Mouse (Mus musculus) mouse trophoblast stem cell (cell line): ENCODE measurements around the gene Pus1.
"Not testable (repeated sequence)": the region's sequence is repeated elsewhere in the genome, so short reads cannot be mapped to it uniquely, and the experiment has no call there.

Experiments
- in situ Hi-C, 2 experiments: fragments of 300-500 bp; cut with MseI, MboI; formaldehyde crosslinking; loops; 2 replicates in 1 of 2; 3 replicates in 1 of 2; pipeline ENCODE4 v1.15.1; 2025

Pus1 gene

DNA sequence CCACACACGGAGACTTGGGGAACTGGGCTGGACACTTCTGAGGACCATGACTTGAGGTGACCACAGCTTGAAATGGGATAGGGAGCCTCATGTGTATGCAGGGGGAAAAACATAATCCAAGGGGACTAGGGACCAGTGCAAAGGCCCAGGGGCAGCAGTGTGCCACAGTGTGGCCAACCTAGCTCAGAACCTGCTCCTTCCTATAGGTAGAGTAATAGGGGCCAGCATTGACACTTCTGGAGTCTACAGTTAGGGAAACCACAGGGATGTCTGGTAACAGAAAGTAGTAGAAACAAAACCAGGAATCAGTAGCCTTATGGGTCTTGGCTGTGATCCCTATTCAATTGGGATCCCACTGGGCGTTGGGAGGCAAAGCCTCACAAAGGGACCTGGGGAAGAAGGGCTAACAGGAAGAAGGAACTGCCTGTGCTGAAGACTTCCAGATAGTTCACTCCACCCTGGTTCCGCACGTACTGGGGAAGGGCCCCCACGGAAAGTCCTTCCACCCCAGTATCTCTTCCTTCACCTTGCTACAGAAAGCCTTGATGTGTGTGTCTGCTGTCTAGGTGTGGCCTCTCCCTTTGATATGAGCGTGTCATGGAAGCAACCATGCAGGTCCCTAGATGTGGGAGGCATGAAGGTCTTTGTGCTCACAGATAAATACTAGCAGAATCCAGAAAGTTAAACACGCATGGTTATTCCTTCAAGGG is 1.2 kb upstream of the Pus1 start:
- in situ Hi-C loops: no loop called here

DNA sequence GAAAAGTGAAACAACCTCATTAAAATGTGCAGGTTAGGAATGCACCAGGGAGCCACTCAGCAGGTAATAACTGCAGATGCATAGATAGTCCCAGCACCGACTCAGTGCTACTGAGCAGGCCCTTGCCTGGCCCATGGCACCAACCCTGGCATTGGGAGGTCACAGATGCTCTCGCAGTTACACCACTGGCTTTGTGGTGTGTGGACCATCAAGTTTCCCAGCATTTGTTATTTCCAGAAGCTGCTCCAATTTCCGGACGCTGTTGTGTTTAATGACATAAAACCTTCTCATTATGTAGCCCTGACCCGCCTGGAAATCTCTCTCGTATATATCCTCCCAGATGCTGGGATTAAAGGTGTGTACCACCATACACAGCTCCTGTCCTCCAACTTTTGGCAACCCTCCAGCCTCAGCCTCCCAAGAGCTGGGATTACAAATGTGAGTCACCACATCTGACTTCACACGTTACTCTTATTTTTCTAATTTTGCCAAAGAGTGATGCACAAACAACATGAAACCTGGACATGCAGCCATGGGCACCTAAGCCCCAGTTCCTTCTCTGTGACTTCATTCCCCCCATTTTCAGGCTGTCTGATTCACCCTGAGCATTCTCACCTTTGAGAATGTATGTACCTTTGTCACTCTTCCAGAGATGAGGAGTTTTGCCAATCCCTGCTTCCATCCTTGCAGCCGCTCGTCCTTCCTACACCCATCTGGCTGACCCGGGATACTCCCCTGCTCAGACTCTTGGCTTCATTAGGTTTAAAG is 486 bp upstream of the Pus1 start:
- in situ Hi-C loops: no loop called here

DNA sequence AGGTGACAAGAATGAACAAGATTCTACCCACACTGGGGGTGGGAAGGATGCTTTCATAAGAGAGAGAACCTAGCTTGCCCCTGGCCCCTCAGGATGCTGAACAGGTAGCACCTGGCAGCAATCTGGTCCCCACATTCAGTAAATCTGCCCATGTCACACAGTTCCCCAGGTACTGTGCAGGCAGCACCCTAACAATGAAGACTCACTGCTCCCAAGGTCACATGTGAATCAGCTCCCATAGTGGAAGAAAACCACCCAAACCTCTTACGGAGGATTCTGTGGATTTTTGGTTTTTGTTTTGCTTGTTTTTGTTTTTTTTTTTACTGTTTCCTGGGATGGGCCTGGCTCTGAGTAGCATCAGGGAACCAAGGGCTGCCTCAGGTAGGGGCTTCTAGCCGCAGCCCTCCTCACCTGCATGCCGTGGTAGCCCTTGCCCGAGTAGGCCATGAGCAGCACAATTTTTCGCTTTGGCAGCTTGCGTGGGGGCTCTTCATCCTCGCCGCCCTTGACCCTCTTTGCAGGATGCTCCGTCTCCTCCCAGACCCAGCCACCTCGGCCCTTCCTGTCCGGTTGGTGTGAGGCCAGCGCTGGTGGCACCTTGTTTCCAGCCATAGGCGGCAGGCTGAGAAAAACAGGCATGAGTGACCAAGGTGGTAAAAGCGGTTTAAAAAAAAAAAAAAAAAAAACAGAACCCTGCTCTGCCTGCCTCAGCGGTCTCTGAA is 1.0 kb downstream of the Pus1 start:
- in situ Hi-C loops: no loop called here

DNA sequence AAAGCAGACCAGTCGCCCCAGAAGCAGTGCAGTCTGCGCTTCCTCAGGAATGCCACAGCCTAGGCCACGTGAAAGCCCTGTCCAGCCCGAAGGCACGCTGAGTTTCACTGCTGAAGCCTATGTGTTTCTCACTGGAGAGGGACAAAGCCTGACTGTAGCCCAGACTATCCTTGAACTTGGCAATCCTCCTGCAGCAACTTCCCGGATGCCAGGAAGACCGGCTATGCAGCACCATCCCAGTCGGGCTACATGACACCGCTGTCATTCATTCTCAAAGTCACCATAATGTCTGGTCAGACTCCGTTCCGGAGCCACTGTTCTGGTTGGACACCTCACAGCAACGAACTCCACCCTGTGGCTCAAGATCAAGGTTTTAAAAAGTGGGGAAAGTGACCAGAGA is 2.2 kb downstream of the Pus1 start:
- in situ Hi-C loops: no loop called here

DNA sequence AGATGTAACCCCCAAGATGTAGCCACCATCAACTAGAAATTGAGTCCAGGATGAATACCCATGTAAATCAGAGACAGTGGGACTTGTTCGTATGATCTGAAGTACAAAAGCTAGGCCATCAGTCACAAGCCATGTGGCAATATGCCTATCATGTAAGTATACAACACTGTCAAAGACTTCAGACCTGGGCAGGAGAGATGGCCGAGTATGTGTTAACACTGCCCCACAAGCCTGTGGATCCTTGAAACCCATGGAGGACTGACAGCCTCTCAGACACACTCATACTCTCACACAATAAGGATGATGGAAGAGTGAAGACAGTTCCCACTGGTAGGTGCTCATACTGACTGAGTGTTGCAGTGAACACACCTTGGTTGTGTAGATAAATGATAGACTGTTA is 4.3 kb downstream of the Pus1 start:
- in situ Hi-C loops: no loop called here

DNA sequence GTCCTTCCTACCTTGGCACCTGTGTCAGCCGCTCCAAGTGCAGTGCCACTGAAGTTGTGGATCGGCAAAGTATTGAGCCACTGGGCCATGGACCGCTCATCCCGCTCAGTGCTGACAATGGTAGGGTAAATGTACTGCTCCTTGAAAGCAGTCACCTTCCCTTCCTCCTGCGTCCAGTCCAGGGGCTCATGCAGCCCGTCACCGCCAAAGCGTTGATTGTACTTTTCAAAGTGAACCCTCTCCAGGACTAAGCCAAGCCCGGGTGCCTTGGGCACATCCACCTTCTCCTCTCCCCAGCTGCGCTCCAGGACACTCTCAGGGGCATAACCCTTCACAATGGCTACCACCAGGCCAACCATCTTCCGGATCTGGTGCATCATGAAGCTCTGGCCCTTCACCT is 5.9 kb downstream of the Pus1 start:
- in situ Hi-C loops: no loop called here

DNA sequence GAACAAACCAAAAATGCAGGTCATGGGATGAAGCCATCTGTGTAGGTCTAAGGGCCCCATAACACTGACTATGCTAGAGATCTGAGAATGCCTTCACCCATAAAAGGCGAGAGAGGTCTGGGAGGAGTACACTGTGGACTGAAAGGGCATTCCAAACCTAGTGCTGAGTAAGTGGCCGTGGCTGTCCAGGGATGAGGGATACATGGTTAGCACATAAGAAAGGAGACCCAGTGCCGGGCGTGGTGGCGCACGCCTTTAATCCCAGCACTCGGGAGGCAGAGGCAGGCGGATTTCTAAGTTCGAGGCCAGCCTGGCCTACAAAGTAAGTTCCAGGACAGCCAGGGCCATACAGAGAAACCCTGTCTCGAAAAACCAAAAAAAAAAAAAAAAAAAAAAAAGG is 7.5 kb downstream of the Pus1 start:
- in situ Hi-C loops: not testable (repeated sequence)

DNA sequence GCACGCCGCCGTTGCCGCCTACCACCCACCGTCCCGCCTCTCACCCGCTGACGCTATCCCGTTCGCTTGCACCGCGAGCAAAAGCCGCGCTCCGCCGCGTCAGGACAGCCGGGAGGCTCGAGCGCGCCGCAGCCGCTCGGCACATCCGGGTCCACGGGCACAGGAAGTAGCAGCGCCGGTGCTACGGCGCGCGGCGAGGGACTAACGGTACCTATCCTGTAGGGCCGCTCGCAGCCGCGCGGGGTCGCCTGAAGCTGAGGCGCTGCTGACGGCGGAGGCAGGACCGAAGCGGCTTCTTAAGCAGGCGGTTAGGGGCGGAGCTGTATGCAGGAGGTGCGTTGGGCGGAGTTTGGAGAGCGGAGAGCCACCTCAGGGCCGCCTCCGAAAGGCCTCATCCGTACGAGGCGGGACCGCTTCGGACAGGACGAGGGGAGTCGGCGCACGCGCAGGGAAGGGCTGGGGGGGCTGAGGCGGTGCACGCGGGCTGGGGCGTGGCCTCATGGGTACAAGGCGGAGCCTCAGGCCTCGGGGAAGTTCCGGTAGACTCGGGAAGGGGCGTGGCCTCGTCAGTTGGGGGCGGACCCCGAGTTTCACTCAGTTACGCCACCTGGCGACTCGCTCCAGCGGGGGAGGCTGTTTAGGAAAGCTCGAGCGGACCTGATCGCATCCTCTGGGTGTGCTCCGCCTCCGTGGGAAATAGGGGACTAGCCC is 9.9 kb downstream of the Pus1 start, which contains the start of gene Ep400:
Gene Ep400, minus strand, starts transcription at position 270 of the 711 bp plus-strand sequence.
- in situ Hi-C loops: no loop called here

DNA sequence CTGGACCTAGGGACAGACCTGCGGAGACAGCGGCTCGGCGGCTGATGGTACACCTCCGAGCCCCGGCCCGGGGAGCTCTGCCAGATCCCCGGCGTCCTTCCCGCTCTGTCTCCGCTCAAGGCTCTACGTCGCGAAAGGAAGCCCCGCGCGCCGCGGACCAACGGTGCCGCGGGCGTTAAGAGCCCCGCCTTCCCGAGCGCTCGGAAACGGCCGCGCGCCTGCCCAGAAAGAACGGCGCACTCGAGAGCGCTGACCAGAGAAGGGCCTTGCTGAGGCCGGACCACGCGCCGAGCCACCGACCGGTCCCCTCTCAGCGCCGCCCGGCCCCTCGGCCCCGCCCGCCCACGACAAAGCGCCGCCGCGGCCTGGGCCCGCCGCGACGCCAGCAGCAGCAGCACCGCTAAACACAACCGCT is 10.4 kb downstream of the Pus1 start:
- in situ Hi-C loops: no loop called here

DNA sequence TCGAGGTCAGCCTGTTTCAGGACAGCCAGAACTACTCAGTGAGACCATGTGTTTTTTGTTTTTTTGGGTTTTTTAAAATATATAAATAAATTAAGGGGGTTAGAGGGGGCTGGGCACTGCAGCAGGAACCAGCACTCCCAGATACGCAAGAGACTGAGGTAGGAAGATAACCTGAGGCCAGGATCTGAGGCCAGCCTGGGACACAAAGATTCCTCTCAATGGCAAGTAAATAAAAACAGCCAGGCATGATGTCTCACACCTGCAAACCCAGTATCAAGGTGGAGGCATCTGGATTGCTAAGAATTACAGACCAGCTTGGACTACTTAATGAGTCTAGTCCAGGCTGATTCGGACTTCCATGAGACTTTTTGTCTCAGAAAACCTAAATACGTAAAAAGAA is 11.2 kb downstream of the Pus1 start:
- in situ Hi-C loops: no loop called here

DNA sequence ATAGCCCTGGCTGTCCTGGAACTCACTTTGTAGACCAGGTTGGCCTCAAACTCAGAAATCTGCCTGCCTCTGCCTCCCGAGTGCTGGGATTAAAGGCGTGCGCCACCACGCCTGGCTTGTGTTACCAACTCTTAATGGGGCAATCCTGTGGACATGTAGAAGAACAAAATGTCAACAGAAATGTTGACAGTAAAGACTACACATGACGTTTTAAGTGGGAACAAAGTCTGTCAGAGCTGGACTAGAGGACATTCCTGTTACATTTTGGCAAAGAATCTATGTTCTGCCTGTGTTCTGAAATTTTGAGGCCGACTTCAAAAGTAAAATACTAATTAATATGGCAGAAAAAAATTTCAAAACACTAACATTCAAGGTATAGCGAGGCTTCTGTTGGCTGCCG is 16.6 kb downstream of the Pus1 start:
- in situ Hi-C loops: no loop called here

DNA sequence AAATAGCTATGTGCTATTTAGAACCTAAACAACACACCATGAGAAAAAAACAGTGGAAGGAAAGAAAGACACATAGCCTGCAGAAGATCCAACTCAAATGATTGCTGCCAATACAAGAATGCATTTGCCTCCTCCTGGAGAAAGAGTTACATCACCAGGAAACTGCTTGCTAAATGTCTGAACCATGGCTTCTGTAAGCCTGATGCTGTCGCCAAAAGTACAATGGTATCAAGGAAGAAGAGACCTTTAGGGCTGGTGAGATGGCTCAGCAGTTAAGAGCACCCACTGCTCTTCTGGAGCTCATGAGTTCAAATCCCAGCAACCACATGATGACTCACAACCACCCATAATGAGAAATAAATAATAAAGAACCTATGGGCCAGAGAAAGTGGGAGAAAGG is 35.4 kb downstream of the Pus1 start:
- in situ Hi-C loops: no loop called here

DNA sequence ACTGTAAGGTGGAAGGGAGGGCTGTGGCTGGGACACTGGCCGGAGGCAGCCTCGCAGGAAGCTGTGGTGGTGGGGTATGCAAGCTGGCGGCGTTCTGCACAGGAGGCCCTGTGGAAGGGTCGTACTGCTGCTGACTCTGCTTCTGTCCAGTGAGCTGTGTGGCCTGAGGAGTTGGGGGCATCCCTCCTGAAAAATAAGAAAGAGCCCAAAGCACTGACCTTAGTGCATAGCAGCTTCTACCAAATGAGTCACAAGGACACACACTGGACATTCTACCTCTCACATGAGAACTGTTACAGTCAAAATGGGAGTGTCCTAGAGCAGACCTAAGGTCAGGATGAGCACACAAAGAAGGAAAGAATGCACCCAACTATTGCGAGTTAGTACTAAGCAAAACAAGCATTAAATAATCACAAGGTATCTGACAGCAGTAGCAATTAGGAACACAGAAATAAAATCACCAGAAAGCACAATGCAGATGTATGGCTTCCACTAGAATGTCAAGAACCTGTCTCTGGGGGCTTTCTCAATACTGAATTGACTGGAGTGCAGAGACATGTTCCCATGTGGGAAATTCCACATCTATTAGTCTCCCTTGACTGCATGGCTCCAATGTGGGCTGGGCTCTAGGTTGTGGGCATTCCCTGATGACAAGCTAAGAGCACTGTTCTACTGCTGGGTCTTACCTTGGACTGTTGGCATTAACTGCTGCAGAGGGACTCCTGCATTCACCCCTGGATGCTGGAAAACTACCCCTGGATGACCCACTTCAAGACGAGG is 40.8 kb downstream of the Pus1 start:
- in situ Hi-C loops: no loop called here

DNA sequence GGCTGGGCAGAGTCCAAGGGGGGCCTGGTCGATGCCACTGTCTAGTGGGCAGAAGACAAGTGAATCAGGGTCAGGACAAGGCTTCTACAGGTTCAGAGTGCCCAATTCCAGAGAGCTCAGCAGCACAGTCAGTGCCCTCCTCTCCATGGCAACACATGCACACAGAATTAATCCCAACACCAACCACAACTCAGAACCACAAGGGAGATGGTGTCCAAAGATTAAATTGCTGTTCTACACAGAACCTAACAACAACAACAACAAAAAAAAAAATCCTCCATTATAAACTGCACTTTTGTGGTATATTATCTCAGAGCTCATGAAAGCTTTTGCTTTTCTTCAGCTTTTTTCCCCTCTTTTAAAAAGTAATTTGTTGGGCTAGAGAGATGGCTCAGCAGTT is 44.9 kb downstream of the Pus1 start:
- in situ Hi-C loops: no loop called here

DNA sequence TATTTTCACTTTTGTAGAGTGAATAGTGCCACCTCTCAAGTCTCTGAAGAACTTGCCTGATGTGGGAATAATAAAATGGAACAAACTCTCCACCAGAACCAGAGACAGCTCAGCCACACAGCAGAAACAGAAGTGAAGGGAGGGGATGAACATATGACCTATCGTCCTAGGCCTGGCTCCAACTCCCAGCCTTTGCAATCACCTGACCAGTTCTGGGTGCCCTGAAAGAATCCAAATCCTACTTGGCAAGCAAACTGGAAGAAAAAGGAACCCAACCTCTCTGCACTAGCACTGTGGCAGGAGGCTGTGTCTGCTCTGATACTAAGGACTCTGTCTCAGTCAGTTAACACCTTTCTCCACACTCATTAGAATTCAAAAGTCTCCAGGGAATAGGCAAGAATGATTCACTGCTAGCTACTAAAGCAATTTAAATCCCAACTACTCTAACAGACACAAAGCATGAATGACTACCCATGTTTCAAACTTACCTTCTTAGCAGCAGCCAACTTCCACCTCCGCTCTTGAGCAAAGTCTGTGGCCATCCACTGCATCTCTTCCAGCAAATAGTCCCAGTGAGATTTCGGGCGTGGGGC is 47.1 kb downstream of the Pus1 start:
- in situ Hi-C loops: no loop called here

DNA sequence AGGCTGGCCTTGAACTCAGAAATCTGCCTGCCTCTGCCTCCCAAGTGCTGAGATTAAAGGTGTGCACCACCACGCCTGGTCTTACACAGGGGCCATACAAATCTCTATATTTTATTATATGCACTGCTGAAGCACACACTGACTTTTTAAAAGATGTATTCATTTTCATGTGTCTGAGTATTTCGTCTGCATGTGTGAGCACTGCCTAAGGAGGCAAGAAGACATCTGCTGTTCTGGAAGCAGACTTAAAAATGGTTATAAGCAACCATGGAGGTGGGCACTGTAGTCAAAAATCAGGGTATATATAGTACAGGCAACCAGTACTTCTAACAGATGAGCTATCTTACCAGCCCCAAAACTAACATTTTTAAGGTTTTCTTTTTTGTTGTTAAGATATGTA is 49.2 kb downstream of the Pus1 start:
- in situ Hi-C loops: no loop called here

DNA sequence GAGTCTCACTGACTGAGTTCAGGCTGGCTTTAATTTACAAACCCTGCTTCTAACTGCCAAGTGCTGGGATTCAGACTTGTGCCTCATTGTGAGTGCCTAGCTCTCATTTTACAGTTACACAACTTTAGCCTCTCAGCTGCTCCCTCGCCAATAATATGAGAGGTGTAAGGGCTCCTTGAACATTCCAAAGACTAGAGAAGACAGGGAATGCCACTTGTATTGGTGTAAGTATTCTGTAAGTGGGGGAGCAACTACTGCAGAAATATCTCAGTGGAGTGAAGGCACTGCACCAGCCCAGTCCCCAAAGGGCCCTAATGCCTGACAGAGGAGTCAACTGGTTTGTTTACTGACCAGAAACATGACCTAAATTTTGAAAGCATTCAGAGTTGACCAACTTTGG is 52.6 kb downstream of the Pus1 start:
- in situ Hi-C loops: no loop called here
